Mouse (Mus musculus): ENCODE results near the gene R3hdm1. TPM values are rescaled to one million over a fixed set of nuclear protein-coding genes. Genes with fewer than 3 reads are reported as not detected.

The R3hdm1 gene
- 41.9 to 91.3 TPM (median 53.3 TPM) in 3 replicates for total RNA-seq (2017)

GRCm38 (mm10) chr1:128102641-128103461, at the start of gene R3hdm1, which contains the start of gene Zranb3:
R3hdm1 (plus strand) TSS chr1:128103301.
Zranb3 (minus strand) TSS chr1:128103047.
- ATAC-seq (replicated peaks; ENCODE audit: insufficient number of reproducible peaks, low FRiP score, low TSS enrichment, poor library complexity, severe bottlenecking): peak; percentile 96

DNA sequence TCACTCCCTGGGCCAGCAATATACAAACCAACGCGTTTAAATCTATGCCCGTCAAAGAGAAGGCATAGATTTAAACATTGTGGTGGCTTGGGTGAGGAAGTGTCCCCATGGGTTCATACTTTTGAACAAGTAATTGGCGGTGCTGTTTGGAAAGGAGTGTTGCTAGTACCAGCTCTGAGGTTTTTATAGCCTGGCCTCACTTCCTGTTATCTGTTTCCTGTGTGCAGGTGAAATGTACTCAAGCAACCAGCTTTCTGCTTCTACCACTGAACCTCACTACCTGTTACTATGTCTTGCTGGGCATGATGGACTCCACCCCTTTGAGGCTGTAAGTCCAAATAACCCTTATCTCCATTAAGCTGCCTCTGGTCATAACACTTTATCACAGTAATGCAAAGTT, 45.8 kb upstream of the R3hdm1 start:
- ATAC-seq (replicated peaks; ENCODE audit: insufficient number of reproducible peaks, low FRiP score, low TSS enrichment, poor library complexity, severe bottlenecking): no peak

DNA sequence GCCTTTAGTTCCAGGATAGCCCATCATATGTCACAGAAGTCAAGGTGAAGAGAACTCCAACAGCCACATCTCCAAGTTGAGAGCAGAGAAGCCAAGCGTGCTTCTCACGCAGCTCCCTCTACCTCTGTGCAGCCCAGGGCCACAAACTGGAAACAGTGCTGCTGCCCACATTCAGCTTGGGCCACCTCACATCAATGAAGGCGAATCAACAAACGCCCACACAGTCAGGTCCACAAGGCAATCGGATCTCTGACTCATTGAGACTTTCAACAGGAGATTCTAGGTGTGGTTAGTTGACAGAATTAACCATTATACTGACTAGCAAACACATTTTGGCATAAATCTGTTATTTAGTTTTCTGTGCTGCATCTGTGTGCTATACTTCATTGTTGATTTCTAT, 44.5 kb upstream of the R3hdm1 start:
- no peak for ATAC-seq (replicated peaks; ENCODE audit: insufficient number of reproducible peaks, low FRiP score, low TSS enrichment, poor library complexity, severe bottlenecking)

DNA sequence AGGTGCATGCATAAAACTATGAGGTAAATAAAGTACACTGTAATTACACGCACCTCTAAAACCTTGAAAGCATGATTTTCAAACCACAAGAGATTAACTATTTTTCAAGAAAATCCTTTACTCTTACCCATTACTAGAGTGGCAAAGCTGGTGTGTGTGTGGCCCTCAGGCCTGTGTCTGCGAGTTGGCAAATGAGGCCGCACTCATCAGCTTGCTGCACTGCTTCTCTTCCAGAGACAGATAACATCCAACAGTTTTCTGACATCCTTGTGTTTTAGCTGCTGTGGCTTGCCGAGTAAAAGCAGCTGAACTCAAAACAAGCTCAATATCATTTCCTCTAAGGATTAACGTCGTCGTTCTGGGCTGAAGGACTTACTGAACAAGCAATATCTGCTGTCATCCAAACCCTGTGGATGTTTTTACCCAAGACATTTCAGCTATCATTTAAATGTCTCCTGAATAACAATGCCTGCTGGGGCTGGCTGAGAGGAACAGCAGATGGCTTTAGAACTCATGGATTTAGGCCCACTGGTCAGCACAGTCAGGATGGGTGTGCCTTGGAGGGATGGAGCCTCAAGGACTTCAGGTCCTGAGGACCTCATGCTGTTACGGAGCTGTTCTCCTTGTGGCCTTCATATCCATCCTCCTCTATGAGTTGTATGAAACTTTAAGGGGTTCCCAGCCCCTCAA, 42.3 kb upstream of the R3hdm1 start:
- ATAC-seq (replicated peaks; ENCODE audit: insufficient number of reproducible peaks, low FRiP score, low TSS enrichment, poor library complexity, severe bottlenecking): no peak

- no peak for ATAC-seq (replicated peaks; ENCODE audit: insufficient number of reproducible peaks, low FRiP score, low TSS enrichment, poor library complexity, severe bottlenecking)
These were observed 41.7 kb upstream of the R3hdm1 start for GRCm38 (mm10) chr1:128061401-128061800.

DNA sequence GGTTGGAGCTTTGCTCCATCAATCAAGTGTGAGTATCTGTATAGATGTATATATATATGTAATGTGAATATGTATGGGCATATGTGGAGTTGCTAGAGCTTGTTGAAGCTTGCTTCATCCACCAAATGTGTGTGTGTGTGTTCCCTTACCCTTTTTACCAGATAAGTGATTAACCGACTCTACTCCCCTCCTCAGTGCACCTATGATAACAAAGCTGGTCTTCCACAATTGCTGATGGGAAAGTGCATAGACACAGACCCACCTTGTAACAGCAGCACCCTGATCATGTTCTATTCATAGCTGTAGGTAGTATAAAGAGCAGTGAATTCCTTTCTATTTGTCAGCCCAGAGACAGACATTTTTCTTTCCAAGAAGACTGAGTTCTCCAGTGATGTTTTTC, 40.9 kb upstream of the R3hdm1 start:
- no peak for ATAC-seq (replicated peaks; ENCODE audit: insufficient number of reproducible peaks, low FRiP score, low TSS enrichment, poor library complexity, severe bottlenecking)

DNA sequence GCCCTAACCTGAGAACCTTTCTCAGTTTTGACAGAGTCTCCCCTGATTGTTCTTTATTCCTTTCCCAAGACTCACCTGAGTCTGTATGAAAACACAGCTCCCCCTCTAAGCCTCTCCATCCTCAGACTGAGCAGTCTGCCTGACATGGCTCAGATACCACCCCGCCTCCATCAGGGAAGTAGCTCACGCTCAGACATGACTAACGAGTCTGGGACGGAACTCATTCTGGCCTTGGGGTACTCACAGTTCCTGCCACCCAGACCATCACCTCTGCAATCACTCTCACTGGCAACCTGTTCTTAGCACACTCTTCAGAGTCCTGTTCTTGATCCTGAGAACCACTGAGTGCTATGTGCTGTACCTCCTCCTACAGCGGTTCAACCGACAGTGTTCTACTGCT, 38.4 kb upstream of the R3hdm1 start:
- no peak for ATAC-seq (replicated peaks; ENCODE audit: insufficient number of reproducible peaks, low FRiP score, low TSS enrichment, poor library complexity, severe bottlenecking)

GRCm38 (mm10) chr1:128068945-128069397, 34.1 kb upstream of the R3hdm1 start:
- ATAC-seq (replicated peaks; ENCODE audit: insufficient number of reproducible peaks, low FRiP score, low TSS enrichment, poor library complexity, severe bottlenecking): no peak

DNA sequence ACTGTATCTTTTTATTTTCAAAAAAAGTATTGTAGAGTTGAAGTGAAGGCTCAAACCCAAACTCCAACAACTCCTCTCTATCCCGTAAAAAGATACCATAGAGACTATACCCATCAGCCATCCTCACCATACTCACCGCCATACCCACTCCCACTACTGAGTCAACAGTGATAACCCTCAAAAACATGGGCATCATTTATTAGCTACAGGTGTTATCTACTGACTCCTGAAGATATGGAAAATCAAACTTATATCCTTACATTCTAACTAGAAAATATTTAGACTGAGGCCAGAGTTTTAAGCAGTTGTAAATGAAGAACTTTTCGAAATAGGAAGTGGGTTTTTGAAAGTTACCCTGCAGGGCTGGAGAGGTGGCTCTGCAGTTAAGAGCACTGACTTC, 33.1 kb upstream of the R3hdm1 start:
- no peak for ATAC-seq (replicated peaks; ENCODE audit: insufficient number of reproducible peaks, low FRiP score, low TSS enrichment, poor library complexity, severe bottlenecking)

- ATAC-seq (replicated peaks; ENCODE audit: insufficient number of reproducible peaks, low FRiP score, low TSS enrichment, poor library complexity, severe bottlenecking): no peak
These were observed 30.1 kb upstream of the R3hdm1 start for GRCm38 (mm10) chr1:128073051-128073450.

DNA sequence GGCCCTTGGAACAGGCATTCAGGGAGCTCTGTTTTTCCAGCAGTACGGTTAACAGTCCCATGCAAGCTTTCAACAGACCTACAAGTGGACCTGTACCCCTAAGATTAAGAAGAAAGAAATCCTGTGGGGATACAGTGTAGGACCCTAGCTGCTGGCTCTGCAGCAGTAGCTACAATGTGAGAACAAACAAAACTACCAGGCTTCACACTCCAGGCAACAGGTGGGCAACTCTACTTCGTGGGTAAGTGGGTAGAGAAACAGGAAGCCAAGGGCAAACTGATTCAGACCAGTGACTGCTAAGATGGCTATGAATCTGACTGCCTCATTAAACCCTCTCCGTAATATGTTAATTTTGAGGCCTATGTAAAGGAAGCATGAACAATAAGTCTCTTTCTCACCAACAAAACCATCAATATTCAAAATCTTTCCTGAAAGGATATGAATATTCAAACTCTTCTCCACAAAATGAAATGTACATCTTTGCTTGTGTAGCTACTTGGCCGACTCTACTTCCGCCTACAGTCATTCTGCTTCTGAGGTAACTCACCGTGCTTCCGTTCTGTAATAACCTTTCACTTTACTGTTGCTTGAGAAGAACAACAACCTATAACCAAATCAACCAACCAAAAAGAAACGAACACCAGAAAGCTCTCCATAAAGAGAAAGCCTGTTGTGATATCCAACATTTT, 26.2 kb upstream of the R3hdm1 start:
- ATAC-seq (replicated peaks; ENCODE audit: insufficient number of reproducible peaks, low FRiP score, low TSS enrichment, poor library complexity, severe bottlenecking): no peak

DNA sequence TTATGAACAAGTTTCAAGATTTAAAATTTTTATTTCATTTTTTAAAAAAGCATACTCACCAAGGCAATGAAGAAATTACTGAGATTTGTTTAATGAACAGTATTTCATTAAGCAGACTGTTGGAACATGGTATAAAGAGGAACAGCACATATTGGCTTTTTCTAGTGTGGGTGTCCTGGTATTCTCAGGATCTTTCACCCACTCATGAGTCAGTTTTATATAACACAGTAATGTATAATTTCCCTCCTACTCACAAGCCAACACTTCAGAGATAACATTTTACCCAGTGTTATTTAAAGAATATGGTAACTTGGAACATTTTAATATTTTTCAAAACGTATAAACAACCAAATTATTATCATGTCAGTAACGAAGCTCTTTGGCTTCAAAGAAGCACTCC, 25.3 kb upstream of the R3hdm1 start:
- no peak for ATAC-seq (replicated peaks; ENCODE audit: insufficient number of reproducible peaks, low FRiP score, low TSS enrichment, poor library complexity, severe bottlenecking)

GRCm38 (mm10) chr1:128078646-128079045, 24.5 kb upstream of the R3hdm1 start:
- ATAC-seq (replicated peaks; ENCODE audit: insufficient number of reproducible peaks, low FRiP score, low TSS enrichment, poor library complexity, severe bottlenecking): no peak

DNA sequence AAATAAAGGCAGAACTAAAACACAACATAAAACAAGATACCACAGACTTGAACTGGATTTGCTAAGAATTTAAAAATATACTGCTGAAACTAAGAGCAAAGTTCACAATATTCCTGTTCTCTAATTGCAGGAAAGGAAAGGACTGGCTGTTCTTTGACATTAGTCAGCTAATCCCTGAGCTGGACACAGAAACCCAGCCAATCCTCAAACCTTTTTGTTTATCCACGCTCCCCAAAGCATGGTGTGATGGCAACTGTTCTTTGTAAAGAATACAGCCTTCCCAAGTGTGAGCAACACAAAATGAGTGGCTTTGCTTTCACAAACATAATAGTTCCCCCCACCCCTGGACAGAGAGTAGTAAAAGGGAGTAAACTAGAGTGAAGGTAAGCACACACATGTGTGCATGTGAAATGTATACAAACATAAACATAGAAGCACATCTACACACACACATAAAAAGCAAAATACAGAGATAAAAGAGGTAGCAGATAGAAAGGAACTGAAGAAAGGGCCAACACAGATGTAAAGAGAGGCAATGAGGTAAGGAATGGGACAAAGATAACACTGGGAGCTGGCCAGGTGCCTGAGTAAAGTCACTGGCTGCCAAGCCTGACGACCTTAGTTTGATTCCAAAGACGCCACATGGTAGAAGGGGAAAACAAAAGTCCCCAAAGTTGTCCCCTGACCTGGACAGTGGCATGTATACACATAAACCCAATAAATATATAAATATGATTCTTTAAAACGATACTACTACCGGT, 22.0 kb upstream of the R3hdm1 start:
- ATAC-seq (replicated peaks; ENCODE audit: insufficient number of reproducible peaks, low FRiP score, low TSS enrichment, poor library complexity, severe bottlenecking): no peak

- no peak for ATAC-seq (replicated peaks; ENCODE audit: insufficient number of reproducible peaks, low FRiP score, low TSS enrichment, poor library complexity, severe bottlenecking)
These were observed 21.2 kb upstream of the R3hdm1 start for GRCm38 (mm10) chr1:128081873-128082272.

DNA sequence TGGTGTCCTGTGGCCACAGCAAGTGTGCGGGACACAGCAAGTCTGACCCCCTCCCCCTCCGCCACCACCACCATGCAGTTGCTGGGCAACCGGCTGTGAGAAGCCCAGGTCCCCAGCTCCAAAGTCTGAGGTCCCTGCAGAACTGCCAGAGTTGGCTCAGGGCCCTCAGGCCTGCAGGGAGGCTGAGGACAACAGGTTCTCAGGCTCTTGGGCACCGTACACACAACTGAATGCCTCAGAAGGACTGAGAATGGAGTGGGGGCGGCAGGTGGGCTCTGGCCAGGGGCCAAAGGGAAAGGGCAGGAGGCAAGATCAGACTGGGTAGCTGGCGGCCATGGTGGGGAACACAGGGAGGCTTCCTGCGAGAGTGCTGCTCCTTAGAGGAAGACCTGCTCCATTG, 20.3 kb upstream of the R3hdm1 start:
- no peak for ATAC-seq (replicated peaks; ENCODE audit: insufficient number of reproducible peaks, low FRiP score, low TSS enrichment, poor library complexity, severe bottlenecking)

- ATAC-seq (replicated peaks; ENCODE audit: insufficient number of reproducible peaks, low FRiP score, low TSS enrichment, poor library complexity, severe bottlenecking): no peak
These were observed 8.4 kb upstream of the R3hdm1 start for GRCm38 (mm10) chr1:128094686-128095085.

DNA sequence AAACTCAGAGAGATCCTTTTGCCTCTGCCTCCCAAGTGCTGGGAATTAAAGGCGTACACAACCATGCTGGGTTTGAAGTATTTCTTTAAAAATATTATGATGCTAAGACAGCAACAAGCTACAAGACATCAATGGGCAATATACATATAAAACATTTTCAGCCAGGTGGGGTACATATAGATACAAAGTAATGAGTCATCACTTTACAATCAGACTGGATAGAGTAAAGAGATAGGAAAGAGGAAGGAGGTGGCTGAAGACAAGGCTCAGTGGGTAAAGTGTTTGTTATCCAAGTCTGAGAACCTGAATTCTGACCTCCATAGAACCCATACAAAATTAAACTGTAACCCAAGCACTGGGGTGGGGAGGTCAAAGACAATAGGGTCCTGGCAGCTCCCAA, 4.8 kb upstream of the R3hdm1 start:
- no peak for ATAC-seq (replicated peaks; ENCODE audit: insufficient number of reproducible peaks, low FRiP score, low TSS enrichment, poor library complexity, severe bottlenecking)

- peak; percentile 30; the same call in 1 of the 2 replicates for ATAC-seq (replicated peaks; ENCODE audit: insufficient number of reproducible peaks, low FRiP score, low TSS enrichment, poor library complexity, severe bottlenecking)
These were observed 855 bp upstream of the R3hdm1 start for GRCm38 (mm10) chr1:128102251-128102640.

All from monocyte, adult 5-6 weeks (primary cell).